Mouse (Mus musculus): Measurements from ENCODE around the gene Cryl1.

Gene Cryl1

GRCm38 (mm10) chr14:57372348-57373102 is 25.8 kb downstream of the Cryl1 start:
- peak; percentile 76 to 86 for DNase-seq

- no peak for DNase-seq
These were observed 31.0 kb downstream of the Cryl1 start for GRCm38 (mm10) chr14:57367327-57367726.

DNA sequence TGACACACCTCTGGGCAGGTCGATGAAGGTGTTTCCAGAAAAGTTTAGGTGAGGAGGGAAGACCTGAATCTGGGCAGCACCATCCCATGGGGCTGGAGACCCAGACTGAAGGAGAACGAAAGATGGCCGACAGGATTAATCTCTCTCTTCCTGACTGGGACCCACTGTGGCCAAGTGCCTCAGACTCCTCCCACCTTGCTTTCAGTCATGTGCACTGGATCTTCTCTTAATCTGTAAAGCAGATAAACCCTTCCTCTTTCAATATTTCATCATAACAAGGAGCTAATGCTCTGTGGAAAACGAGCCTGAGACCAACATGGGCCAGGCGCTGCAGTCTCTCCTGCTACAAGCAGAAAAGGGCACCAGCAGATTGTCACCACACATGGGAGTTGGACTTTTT is 31.6 kb downstream of the Cryl1 start:
- no peak for DNase-seq

DNA sequence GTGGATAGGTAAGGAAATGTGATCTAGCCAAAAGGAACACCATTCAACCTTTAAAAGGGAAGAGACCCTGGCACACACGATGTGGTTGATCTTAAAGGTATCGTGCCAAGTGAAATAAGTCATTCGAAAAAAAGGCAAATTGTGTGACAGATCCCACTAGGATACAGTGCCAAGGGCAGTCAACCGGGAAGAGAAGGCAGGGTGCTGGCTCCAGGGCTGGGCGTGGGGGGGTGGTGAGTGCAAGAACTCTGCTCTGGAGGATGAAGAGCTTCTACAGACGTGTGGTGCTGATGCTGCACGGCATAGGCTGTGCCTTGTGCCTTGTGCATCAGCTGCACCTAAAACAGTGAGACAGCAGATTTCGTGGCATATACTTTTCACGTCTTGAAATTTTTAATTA is 33.0 kb downstream of the Cryl1 start:
- no peak for DNase-seq

- no peak for DNase-seq
These were observed 34.5 kb downstream of the Cryl1 start for GRCm38 (mm10) chr14:57363833-57364232.

GRCm38 (mm10) chr14:57362726-57363660 is 35.3 kb downstream of the Cryl1 start:
- peak; percentile 74 to 86 for DNase-seq

GRCm38 (mm10) chr14:57357030-57357429 is 41.3 kb downstream of the Cryl1 start:
- no peak for DNase-seq

GRCm38 (mm10) chr14:57351521-57352235 is 46.7 kb downstream of the Cryl1 start:
- DNase-seq, result no peak

DNA sequence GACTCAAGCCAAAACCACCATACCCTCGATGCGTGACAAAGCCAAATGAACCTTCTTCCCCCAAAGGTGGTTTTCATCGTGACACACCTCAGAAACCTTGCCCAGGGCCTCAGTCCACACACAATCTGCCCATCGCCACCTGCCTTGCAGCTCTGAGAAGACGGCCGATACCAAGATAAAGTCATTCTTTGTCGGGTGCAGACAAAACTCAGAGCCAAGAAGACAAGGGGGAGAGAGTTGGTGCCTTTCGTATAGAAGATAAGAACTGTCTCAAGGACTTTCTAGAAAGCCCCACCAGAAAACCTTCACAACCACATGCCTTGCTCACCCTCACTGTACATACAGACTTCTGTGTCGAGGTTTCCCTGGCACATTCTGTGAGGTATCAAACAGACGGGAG is 48.4 kb downstream of the Cryl1 start:
- DNase-seq, result no peak

DNA sequence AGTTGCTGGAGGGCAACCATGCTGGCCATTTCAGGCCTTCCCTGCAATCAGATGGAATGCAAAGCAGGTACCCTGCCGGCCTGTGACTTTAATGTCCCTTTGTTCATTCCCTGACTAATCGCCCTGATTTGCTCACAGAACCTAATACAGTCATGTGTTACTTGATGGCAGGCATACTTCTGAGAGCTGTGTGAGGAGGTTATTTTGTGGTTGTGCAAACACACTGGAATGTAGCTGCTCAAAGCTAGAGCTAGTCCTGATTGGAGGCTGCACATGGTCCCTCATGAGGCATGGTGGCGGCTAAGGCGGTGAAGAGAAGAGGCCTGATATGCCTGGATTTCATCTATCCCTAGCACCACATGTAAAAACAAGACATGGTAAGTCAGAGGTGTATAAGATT is 50.2 kb downstream of the Cryl1 start:
- DNase-seq, result no peak

DNA sequence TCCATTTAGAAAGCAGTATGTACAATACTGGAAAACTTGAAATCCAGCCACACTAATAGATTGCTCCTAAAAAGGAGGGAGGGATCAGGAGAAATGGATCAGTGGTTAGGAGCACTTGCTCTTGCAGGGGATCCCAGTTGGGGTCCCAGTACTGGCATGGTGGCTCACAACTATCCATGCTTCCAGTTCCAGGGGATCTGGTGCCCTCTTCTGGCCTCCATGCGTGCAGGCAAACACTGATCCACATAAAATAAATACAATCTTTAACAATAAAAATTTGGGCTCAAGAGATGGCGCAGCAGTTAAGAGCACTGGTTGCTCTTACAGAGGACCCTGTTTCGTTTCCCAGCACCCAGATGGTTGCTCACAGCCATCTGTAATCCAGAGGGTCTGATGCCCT is 52.2 kb downstream of the Cryl1 start:
- DNase-seq, result no peak

DNA sequence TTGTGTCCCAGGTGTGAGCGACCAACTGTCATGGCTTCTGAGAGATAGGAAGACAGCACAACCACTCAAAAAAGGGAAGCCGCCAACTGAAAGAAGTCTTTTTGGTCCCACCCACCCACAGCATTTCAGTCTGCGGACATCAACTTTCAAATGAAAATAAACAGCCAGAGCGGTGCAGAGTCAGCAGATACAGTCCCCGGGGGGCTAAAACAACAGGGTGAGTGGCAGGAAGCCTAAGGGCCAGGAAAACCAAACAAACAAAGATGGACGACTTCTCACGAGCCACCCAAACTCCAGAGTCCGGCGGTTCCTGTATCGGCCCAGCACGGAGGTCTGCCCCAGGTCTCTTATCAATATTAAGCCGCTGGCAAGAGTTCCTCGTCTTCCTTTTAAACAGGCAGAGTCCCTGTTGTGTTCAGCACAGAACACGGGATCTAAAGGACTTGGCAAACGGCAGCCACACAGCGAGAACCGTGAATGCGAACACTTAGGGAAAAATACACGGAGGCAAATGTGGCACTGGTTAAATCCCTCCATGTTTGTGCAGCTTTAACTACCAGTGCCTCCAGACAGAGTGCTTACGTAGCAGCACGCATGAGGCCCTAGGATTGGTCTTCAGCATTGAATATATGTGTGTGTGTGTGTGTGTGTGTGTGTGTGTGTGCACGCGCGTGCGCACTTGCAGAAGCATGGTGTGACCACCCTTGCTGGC is 53.4 kb downstream of the Cryl1 start:
- no peak for DNase-seq

GRCm38 (mm10) chr14:57343057-57343750 is 55.1 kb downstream of the Cryl1 start:
- DNase-seq, result no peak

GRCm38 (mm10) chr14:57342316-57343055 is 55.8 kb downstream of the Cryl1 start:
- no peak for DNase-seq

DNA sequence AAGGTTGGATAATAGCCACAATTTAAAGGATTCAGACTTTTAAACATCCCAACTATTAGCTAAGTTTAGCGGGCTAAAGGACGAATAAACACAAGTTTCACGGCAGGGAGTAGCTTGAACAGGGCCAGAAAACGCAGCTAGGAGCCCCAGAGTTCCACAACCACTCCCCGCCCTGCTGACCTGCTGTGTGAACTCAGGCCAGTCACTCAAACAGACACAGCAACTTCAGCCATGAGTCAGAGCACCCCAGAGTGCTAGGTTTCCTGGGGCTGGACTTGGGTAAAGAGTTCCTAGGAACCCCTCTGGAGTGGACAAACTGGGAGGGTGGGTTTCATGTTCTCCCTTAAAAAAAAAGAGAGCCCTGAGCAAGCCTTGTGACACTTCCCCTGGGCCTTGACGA is 59.7 kb downstream of the Cryl1 start:
- no peak for DNase-seq

- DNase-seq, result no peak
These were observed 63.5 kb downstream of the Cryl1 start for GRCm38 (mm10) chr14:57334833-57335232.

DNA sequence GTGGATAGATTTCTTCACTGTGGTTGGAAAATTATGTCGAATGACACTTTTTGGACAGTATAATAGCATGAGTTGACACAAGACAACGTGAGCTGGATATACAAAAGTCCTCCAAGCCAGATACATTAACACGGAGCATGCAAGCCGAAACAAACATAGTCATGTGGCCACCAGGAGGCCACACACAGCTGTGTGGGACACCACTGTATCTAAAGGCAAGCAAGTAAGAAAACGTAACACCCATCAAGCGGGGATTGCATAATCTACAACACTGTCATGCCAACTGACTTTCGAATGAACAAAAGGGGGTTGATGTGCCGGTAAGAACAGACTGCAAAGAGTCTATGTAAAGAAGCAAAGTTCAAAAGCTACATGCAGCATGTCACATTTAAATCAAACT is 65.8 kb downstream of the Cryl1 start:
- DNase-seq, result no peak

GRCm38 (mm10) chr14:57331097-57331496 is 67.2 kb downstream of the Cryl1 start:
- no peak for DNase-seq

DNA sequence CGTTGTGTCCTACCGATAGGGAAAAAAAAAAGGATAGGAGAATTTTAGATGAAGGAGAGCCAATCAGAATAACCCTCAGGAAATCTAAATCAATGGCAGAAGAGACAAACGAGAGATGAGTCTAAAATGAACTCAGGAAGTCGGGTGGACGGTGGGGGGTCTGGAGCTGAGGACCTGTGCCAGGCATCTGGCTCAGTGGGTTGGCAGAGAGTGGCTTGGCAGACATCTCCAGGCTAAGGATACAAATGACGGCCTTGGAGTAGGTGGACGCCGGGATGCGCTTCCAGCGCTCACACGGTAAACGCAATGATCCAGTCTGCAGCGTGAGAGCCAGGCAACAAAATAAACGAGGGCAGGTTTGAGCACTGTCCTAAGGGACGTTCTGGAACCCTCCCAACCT is 68.7 kb downstream of the Cryl1 start:
- DNase-seq, result peak; percentile 50 to 66

- DNase-seq, result no peak
These were observed 71.6 kb downstream of the Cryl1 start for GRCm38 (mm10) chr14:57326771-57327170.

DNA sequence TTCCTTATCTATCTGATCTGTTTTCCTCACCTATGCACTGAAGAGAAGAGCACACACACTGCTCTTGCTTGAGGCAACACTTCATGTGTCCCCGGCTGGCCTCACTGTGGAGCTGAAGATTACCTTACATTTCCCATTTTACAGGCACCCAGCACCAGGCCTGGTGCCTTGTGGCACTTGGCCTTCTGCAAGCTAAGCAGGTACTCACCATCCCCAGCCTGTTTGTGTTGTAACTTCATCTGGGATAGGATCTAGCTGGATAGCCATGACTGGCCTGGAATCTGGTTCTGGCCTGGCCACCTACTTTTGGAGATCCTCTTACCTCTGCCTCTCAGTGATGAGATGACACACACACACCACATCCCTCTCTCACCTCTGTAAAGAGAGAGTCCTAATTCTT is 79.5 kb downstream of the Cryl1 start:
- no peak for DNase-seq
